Mouse (Mus musculus) kidney, postnatal 36 days (tissue): ENCODE results near the gene Dapk1.

Source experiments
- DNase-seq, 2 experiments: peaks; one replicate each; pipeline ENCODE4 v3.0.0; 2021 to 2022; ENCODE audit warnings: mixed read lengths in 2 of 2

Gene Dapk1

GRCm38 (mm10) chr13:60664816-60665215 lies 63.1 kb downstream of the Dapk1 start:
- no peak for DNase-seq

DNA sequence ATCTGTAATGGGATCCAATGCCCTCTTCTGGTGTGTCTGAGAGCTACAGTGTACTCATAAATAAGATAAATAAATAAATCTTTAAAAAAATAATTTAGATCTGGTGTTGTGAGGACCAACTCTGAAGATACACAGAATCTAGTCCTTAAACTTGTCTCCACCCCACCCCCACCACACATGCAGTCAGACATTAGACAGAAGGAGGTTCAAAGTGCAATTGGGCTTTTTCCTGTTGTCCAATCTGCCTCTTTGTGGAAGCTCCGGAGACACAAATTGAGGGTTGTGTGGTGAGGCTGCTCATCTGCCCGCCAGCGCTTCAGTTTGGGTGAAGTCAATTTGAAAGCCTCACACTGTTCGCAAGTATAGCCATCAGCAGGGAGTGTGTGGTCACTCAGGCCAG lies 63.7 kb downstream of the Dapk1 start:
- DNase-seq = peak in 1 of 2 experiments; percentile 58

- DNase-seq = peak; percentile 55 to 63
Observed at GRCm38 (mm10) chr13:60668036-60668435, 66.3 kb downstream of the Dapk1 start.

- peak; percentile 53 to 61 for DNase-seq
Observed at GRCm38 (mm10) chr13:60670605-60671004, 68.9 kb downstream of the Dapk1 start.

DNA sequence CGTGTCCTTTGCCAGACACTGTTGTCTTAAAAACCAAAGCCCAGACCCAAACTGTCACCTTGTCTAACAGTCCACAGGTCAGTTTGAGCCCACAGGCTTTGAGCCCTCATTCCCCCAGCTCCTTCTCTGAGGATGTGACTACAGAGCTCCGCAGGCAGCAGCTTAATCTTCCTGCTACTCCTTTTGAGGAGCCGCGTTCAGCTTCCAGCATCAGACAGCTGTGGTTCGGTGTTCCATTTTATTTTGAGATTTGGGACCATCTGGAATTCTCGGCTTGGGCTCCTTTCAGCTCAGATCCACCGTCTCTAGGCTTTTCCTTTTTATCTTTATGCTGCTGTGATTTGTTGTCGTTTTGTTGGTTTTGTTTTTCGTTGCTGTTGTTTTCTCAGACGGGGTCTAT lies 69.5 kb downstream of the Dapk1 start:
- DNase-seq = no peak

DNA sequence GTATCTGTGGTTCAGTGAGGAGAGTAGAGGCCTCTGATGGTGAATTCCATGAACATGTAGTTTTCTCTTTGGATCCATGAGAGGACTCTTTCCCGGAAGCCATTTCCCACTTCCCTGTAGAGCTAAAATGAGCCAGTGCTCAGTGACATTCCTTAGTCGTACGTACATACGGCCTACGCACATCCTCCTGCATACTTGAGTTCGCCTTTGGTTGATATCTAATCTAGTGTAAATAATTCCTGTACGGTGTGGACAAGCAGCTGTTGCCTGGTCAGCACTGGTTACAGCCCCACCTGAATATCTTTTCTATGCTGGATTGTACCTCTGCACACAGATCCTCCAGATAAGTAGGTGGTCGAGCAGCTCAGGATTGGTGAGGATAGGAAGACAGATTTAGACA lies 70.5 kb downstream of the Dapk1 start:
- DNase-seq = no peak

DNA sequence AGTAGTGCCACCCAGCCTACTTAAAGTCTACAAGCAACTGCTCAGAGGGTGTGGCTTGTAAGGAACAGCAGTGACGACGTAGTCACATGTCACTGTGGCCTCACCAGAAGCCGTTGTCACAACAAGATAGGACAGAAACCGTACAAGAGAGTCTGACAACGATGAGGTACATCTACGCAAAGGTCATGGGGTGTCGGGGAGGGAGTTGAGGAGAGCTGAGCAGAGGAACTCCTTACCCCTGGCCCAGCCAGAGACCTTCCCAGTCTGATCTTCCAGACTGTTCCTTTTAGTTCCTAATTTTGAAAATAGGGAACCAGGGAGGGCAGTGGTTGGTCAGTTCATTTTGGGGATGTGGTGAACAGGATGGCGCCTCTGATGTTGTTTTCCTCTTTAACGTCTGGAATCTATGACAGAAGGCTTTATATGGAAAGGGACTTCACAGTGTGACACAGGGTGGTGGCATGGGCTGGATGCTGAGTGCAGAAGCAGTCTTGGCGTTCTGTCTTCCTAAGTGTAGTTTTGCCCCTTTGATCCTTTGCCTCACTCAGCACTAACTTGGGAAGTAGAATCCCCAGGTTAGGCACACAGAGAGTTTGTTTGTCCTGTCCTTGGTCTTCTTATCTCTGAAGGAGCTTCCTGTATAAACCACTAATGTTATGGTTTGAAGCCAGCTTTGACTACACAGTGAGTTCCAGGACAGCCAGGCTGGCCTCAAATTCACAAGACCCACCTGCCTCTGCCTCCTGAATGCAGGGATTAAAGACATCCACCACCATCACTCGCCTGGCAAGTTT lies 71.3 kb downstream of the Dapk1 start:
- DNase-seq = no peak

DNA sequence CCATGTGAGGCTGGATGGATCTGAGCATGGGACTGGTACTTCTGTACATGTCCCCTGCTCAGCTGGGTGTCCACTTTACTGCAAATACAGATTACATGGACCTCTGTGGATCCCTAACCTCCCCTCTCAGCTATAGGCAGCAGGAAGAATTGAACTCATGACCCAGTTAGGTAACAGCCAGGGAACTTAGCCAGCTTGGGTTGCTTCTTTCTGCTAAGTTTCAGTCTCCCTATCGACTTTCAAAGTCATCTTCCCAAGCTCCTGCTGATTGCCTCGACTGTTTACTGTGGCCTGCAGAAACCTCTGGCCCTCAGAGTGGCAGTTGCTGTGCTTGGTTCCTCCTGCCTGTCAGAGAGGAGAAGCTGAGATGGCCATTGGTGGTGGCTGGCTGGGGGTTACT lies 72.6 kb downstream of the Dapk1 start:
- DNase-seq = no peak

DNA sequence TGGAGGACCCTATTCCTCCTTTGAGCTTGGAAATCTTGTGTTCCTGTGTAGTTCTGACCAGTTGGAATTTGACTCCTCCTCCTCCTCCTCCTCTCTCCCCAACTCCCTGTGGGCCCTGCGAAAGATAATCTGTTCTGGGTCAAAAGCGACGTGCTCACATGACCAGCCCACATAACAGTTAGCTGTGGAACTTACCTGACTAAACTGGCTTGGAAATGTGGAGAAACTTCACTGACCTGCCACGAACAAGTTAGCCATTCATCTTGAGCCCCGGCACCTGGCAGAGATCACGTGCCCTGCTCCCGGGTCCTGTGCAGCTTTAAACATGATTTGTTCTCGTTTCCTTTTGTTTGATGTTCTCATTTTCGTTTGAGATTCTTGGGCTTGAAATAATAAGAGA lies 73.2 kb downstream of the Dapk1 start:
- DNase-seq = peak; percentile 78 to 91

DNA sequence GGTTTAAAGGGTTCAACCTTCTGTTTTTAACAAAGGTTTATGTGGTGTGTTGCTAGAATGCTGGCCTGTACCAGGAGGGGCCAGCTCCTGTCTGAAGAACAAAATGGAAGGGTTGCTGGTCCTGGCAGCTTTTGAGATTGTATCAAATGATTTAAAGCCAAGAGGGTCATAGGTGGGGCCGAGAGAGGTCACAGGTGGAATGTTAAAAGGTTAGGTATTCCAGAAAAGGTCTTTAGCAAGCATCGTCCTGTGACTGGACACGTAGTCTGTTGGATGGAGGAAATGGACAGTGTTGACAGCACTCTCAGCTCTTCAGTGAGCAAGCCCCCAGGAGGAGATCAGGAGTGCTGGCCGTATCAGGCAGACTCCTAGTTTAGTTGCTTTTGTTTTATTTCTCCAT lies 73.7 kb downstream of the Dapk1 start:
- DNase-seq = no peak

DNA sequence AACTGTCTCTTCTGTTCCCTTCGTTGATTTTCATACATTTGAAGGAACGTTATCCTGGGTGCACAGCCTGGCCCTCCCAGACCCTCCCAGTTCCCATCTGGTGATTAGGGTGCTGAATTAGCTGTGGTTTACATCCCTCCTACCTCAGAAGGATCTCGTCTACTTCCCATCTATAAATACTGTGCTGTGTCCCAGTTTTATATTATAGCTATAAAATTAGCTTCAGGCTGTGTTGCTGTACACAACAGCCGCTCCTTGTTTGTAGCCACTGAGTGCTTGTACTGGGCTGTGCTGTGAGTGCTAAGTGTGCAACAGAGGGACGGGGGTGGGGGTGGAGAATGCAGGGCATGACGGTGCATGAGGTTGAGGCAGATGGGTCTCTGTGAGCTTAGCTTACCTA lies 77.2 kb downstream of the Dapk1 start:
- DNase-seq = no peak

- no peak for DNase-seq
Observed at GRCm38 (mm10) chr13:60682714-60683695, 81.3 kb downstream of the Dapk1 start.

GRCm38 (mm10) chr13:60684050-60684760 lies 82.5 kb downstream of the Dapk1 start:
- DNase-seq = peak; percentile 69 to 73

GRCm38 (mm10) chr13:60684806-60685205 lies 83.1 kb downstream of the Dapk1 start:
- DNase-seq = no peak

- DNase-seq = no peak
Observed at GRCm38 (mm10) chr13:60685216-60685615, 83.5 kb downstream of the Dapk1 start.

DNA sequence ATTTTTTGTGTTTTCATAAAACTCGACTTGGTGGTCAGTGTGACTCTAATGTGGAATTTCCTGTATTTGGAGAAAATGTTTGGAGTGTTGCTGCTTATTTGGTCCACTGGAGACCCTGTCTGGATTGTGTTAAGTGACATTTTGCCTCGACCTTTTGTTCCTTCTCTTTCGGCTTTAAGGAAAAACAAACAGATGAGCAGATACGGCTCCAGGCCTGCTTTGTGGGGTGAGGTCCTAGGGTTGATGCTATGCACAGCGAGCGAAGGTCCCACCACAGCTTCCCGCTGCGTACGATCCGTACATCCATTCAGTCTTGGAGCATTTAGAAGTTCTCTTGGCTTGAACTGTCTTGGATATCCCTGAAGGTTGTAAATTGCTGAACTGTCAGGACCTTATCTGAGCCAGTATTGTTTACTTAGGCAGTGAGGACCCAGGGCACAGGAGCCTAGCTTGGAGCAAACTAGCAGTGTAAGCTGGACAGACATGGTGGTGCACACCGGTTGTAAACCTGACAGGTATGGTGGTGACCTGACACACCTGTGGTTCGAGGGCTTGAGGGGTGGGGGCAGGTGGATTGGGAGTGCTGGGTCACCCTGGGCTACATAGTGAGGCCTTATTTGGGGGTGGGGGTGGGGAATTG lies 84.4 kb downstream of the Dapk1 start:
- peak in 1 of 2 experiments; percentile 59 for DNase-seq

GRCm38 (mm10) chr13:60686967-60687366 lies 85.2 kb downstream of the Dapk1 start:
- DNase-seq = peak; percentile 87 to 88

DNA sequence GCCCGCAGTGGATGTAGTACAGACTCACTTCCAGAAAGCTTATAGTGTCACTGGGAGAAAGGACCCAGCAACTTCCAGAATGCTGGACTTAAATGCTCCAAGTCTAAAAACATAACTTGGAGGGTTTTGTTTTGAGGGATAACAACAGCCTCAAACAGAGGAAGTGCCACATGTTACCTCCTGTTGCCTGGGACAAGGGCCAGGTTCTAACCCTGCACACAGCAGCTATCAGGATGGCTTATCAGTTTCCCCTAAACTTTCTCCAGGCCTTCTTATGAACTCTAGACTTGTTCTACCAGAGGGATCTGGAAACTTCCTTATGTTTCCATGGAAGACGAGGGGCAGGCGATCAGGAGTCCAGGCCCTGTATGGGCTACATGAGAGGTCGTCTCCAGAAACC lies 85.7 kb downstream of the Dapk1 start:
- DNase-seq = no peak

DNA sequence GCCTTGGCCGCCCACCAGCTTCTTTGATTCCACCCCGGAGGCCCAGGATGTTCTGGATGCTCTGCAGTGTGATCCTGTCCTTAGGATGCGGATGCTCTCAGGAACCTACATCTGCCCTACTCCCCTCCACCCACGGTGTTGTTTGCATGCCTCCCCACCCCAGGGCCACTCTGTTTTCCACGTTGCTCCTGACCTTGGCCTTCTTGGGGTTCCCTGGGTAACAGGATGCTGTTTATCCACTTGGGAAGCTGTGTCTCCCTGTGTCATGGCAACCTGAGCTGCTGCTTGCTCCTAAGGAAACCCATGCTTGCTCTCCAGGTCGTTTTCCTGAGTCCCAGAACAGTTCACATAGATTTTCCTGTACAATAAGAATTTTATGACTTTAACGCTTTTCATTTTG lies 86.1 kb downstream of the Dapk1 start:
- no peak for DNase-seq

GRCm38 (mm10) chr13:60690921-60691320 lies 89.2 kb downstream of the Dapk1 start:
- DNase-seq = no peak

DNA sequence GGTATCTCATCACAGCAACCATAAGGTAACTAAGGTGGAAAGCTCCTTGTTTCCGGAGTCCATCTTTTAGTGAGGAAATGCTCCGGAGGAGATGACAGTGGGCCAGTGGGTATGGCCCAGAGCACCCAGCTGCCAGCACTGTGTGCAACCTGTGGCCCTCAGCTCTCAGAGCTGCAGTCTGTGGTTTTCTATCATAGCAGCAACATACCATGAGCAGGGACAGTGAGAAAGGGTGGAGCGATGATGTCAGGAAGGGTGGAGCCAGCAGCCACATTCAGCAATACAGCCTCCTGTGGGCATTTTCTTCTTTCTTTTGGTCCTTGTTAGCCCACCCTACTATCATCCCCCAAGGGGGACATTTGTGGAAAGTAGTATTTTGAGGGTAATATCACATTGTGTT lies 90.2 kb downstream of the Dapk1 start:
- no peak for DNase-seq

DNA sequence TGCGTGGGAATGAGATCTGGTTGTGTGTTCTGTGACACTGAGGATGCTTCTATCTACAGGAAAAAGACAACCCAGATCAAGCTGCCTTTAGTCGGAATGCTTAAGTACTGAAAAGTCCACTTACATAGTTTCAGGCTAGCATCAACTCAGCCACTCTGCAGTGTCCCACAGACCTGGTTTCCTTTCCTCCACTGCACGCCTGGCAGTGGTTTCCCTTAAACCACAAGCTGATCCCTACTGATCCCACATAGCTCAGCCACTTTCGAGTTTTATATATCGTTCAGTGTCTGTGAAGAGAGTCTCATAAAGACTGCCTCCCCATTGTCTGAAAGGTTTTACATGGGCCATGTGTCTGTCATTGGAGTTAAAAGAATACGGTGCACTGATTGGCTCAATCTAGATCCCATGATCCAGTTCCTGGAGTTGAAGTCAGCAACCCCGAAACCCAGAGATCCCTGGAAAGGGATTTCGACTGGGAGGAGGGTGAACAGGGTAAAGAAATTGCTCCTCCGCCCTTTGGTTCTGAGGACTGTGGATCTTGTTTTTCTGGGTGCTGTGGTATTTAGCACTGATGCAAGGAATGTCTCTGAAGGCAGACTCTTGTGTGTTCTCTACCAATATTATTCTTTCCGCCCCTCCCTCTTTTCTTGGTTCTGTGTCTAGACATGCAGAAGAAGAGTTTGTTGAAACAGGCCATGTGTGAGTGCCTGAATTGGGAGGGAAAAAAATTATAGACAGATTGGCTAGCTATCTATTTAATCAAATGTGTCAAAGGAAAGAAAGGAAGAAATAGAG lies 93.6 kb downstream of the Dapk1 start:
- DNase-seq = no peak
